ENCODE assay signal across 14 mouse cellular contexts in genomic region chr7:116280126-116280525, GRCm38 (mm10). TPM values are rescaled to one million over a fixed set of nuclear protein-coding genes. Genes with fewer than 3 reads are reported as not detected.
DNase-seq lines count a peak whose midpoint lies in the region; ATAC-seq and TF ChIP-seq lines count a peak whose summit lies in the region.
"Had no signal": no experiment of that assay in that cellular context is flagged by ENCODE, and none has a peak within 500 bp of the region (broad histone marks: within the 10 kb centered on the region; RNA-seq: fewer than 3 reads in every experiment).

No protein-coding gene starts in this region.

- DNase-seq in kidney, adult 11 months: peak; percentile 86
- DNase-seq in kidney, postnatal 14 days: peak; percentile 66
- DNase-seq in midbrain, postnatal 0 days (ENCODE audit: low spot score): no peak
- DNase-seq in spleen, adult 18-20 months: no peak
- no peak for DNase-seq in cerebellum, adult 11-12 months
- DNase-seq in B cell, adult 2 months: no peak
- DNase-seq: lung, postnatal 4 days; right cerebral cortex, postnatal 25 days; thymus, postnatal 4 days had no signal

- no peak overlapping the region for H3K9ac ChIP-seq in kidney, embryonic 15.5 days
- no peak overlapping the region for H3K9ac ChIP-seq in forebrain, embryonic 13.5 days
- H3K9ac ChIP-seq in midbrain, postnatal 0 days (replicated peaks; ENCODE audit: low read length, poor library complexity, severe bottlenecking): no peak overlapping the region
- H3K9ac ChIP-seq: intestine, embryonic 15.5 days; liver, embryonic 12.5 days had no signal

- H3K4me3 ChIP-seq in kidney, embryonic 15.5 days (replicated peaks): no peak overlapping the region
- no peak overlapping the region for H3K4me3 ChIP-seq in forebrain, embryonic 13.5 days
- H3K4me3 ChIP-seq in midbrain, postnatal 0 days (ENCODE audit: low read depth, low read length): no peak overlapping the region
- H3K4me3 ChIP-seq: intestine, embryonic 15.5 days; left cerebral cortex, adult 2 months; liver, embryonic 12.5 days had no signal

- TF ChIP-seq CTCF in midbrain, postnatal 0 days (IDR thresholded peaks at IDR 0.05): no peak

- WGBS in kidney, embryonic 15.5 days: 55% methylated on average over 5 of the region's 5 CpGs
- WGBS in forebrain, embryonic 13.5 days: 35% methylated on average over 5 of the region's 5 CpGs
- 43% methylated on average over 5 of the region's 5 CpGs for WGBS in midbrain, postnatal 0 days

- no peaks in the 10 kb centered on the region for H3K36me3 ChIP-seq in kidney, embryonic 15.5 days
- no peaks in the 10 kb centered on the region for H3K36me3 ChIP-seq in forebrain, embryonic 13.5 days (ENCODE audit: poor library complexity, severe bottlenecking)
- H3K36me3 ChIP-seq in midbrain, postnatal 0 days (ENCODE audit: insufficient read depth, low read length): no peaks in the 10 kb centered on the region
- H3K36me3 ChIP-seq: intestine, embryonic 15.5 days; liver, embryonic 12.5 days had no signal

- no peak overlapping the region for H3K27ac ChIP-seq in kidney, embryonic 15.5 days
- 0 out of 2 replicates have a peak overlapping the region, but pooled peaks have one; percentile 25 for H3K27ac ChIP-seq in forebrain, embryonic 13.5 days
- no peak overlapping the region for H3K27ac ChIP-seq in midbrain, postnatal 0 days (ENCODE audit: low read depth, low read length)
- H3K27ac ChIP-seq: intestine, embryonic 15.5 days; left cerebral cortex, adult 2 months; liver, embryonic 12.5 days had no signal

- no peak overlapping the region for H3K4me2 ChIP-seq in kidney, embryonic 15.5 days
- no peak overlapping the region for H3K4me2 ChIP-seq in forebrain, embryonic 13.5 days
- no peak overlapping the region for H3K4me2 ChIP-seq in midbrain, postnatal 0 days (ENCODE audit: low read depth, low read length, poor library complexity, severe bottlenecking)
- H3K4me2 ChIP-seq: intestine, embryonic 15.5 days; liver, embryonic 12.5 days had no signal

- no peak for ATAC-seq in kidney, embryonic 15.5 days (replicated peaks; ENCODE audit: low FRiP score)
- peak; percentile 44; the same call in 1 of the 2 replicates for ATAC-seq in forebrain, embryonic 13.5 days
- 0 out of 2 replicates have a peak, but pooled peaks have one; percentile 39 for ATAC-seq in midbrain, postnatal 0 days (ENCODE audit: low FRiP score)
- ATAC-seq: intestine, embryonic 15.5 days; liver, embryonic 12.5 days had no signal

- H3K9me3 ChIP-seq in kidney, embryonic 15.5 days (replicated peaks): no peaks in the 10 kb centered on the region
- H3K9me3 ChIP-seq in forebrain, embryonic 13.5 days (replicated peaks): no peaks in the 10 kb centered on the region
- H3K9me3 ChIP-seq in midbrain, postnatal 0 days (ENCODE audit: low read length): no peaks in the 10 kb centered on the region
- H3K9me3 ChIP-seq: intestine, embryonic 15.5 days; liver, embryonic 12.5 days had no signal

- H3K4me1 ChIP-seq in kidney, embryonic 15.5 days: peaks cover 30% of the 10 kb centered on the region
- peaks cover 47% of the 10 kb centered on the region for H3K4me1 ChIP-seq in forebrain, embryonic 13.5 days
- H3K4me1 ChIP-seq in midbrain, postnatal 0 days (ENCODE audit: insufficient read depth, low read length): no peaks in the 10 kb centered on the region

- H3K27me3 ChIP-seq in kidney, embryonic 15.5 days: no peaks in the 10 kb centered on the region
- H3K27me3 ChIP-seq in forebrain, embryonic 13.5 days: no peaks in the 10 kb centered on the region
- no peaks in the 10 kb centered on the region for H3K27me3 ChIP-seq in midbrain, postnatal 0 days (ENCODE audit: insufficient read depth, low read length)
- H3K27me3 ChIP-seq: intestine, embryonic 15.5 days; liver, embryonic 12.5 days had no signal

RNA-seq across cellular contexts. Expression of gene Plekha7, which starts 28.1 kb away (rescaled TPM):
- polyA plus RNA-seq in kidney, embryonic 15.5 days (2015; fragmentation: Nextera tagmentation; extraction: Ambion mirVana): 14.1 and 14.4 TPM in 2 replicates
- 13.1 and 15.6 TPM in 2 replicates for polyA plus RNA-seq in forebrain, embryonic 13.5 days (2015; fragmentation: Nextera tagmentation; extraction: Ambion mirVana)
- total RNA-seq in midbrain, postnatal 0 days (2014; rRNA removed): 20.9 and 21.3 TPM in 2 replicates
- 7.8 and 9.0 TPM in 2 replicates for polyA plus RNA-seq in midbrain, postnatal 0 days (2015; fragmentation: Nextera tagmentation; extraction: Ambion mirVana)

RNA-seq across cellular contexts. Expression of gene Rps13, which starts 53.9 kb away (rescaled TPM):
- polyA plus RNA-seq in kidney, embryonic 15.5 days (2015; fragmentation: Nextera tagmentation; extraction: Ambion mirVana): 840 and 852 TPM in 2 replicates
- polyA plus RNA-seq in forebrain, embryonic 13.5 days (2015; fragmentation: Nextera tagmentation; extraction: Ambion mirVana): 673 and 704 TPM in 2 replicates
- total RNA-seq in midbrain, postnatal 0 days (2014; rRNA removed): 171 and 256 TPM in 2 replicates
- polyA plus RNA-seq in midbrain, postnatal 0 days (2015; fragmentation: Nextera tagmentation; extraction: Ambion mirVana): 474 and 484 TPM in 2 replicates

Comparison
In these comparisons a context has a peak if more than half of its experiments do, and no peak if none do; other contexts are left out.
1. DNase-seq: peak in kidney, adult 11 months (single experiment) and kidney, postnatal 14 days (single experiment); none in midbrain, postnatal 0 days (single experiment), spleen, adult 18-20 months (0 of 2), cerebellum, adult 11-12 months (single experiment) and B cell, adult 2 months (0 of 2).